Mouse (Mus musculus): ENCODE results near the gene Gm11627.

- TF ChIP-seq CTCF (IDR thresholded peaks at IDR 0.05; ENCODE audit: control insufficient read depth, insufficient read depth, low read length) (no peak), POLR2A (IDR thresholded peaks at IDR 0.05; ENCODE audit: borderline replicate concordance, control insufficient read depth, low read depth, low read length) (no peak)
Observed at GRCm38 (mm10) chr11:102576050-102576754, 3.1 kb downstream of the Gm11627 start.
